Mouse (Mus musculus): Measurements from ENCODE around the gene Tnr. TPM values are rescaled to one million over a fixed set of nuclear protein-coding genes. Genes with fewer than 3 reads are reported as not detected.

Gene Tnr
- polyA plus RNA-seq, 1 experiment from 2014 or later, result not detected

DNA sequence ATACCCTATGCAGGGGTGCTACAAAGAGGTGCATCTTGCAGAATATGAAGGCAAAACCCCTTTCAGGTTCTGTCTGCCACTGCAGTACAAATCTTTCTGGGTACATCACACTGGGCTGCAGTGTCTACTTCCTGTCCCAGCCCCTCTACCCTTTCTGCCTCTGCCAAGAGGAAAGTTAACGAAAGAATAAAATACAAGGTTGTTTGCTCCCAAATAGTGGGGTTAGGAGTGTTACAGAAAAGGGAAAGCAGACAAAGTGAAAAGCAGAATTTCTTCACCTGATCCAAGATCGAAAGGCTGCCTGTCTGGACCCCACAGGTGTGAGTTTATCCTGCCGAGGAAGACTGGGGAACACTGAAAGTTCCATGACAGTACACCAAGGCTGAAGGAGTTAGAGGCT, 376.4 kb downstream of the Tnr start:
- no peak overlapping the region for H3K4me3 ChIP-seq (ENCODE audit: low read depth, low read length)
- TF ChIP-seq EP300 (IDR thresholded peaks at IDR 0.05; ENCODE audit: low read depth) (no peak), CTCF (IDR thresholded peaks at IDR 0.05; ENCODE audit: low read depth) (no peak)
- no peak for ATAC-seq
- H3K4me1 ChIP-seq (ENCODE audit: insufficient read depth), result no peaks in the 10 kb centered on the region
- no peak for DNase-seq
- no peaks in the 10 kb centered on the region for H3K36me3 ChIP-seq (replicated peaks; ENCODE audit: insufficient read depth, low read length)
- H3K27ac ChIP-seq (ENCODE audit: low read depth), result no peak overlapping the region
- no peaks in the 10 kb centered on the region for H3K27me3 ChIP-seq (ENCODE audit: insufficient read depth, low read length)
- WGBS (ENCODE audit: insufficient replicate concordance), result 63% methylated on average over 3 of the region's 3 CpGs
- no peaks in the 10 kb centered on the region for H3K9me3 ChIP-seq (ENCODE audit: low read length)
- no peak overlapping the region for H3K4me2 ChIP-seq (ENCODE audit: low read depth, low read length)
- no peak overlapping the region for H3K9ac ChIP-seq (replicated peaks)

DNA sequence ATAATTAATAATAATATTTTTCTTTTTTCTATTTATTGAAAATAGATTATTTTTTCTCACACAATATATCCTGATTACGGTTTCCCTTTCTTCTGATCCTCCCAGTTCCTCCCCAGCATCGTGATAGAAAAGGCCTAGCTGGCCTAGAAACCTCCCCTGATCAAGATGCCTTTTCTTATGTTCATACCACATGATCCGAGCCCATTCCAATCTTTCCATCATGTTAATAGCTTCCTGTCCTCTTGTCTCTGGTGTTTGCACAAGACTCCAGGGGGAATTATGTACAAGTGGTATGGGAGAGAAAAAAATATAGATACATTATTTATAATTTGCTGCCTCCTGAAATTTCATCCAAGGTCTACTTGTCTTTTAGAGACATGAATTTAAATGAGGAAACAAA, 377.1 kb downstream of the Tnr start:
- H3K36me3 ChIP-seq (replicated peaks; ENCODE audit: insufficient read depth, low read length), result no peaks in the 10 kb centered on the region
- 61% methylated on average over 3 of the region's 3 CpGs for WGBS (ENCODE audit: insufficient replicate concordance)
- TF ChIP-seq EP300 (IDR thresholded peaks at IDR 0.05; ENCODE audit: low read depth) (no peak), CTCF (IDR thresholded peaks at IDR 0.05; ENCODE audit: low read depth) (no peak)
- no peaks in the 10 kb centered on the region for H3K4me1 ChIP-seq (ENCODE audit: insufficient read depth)
- no peak overlapping the region for H3K4me2 ChIP-seq (ENCODE audit: low read depth, low read length)
- no peak overlapping the region for H3K9ac ChIP-seq (replicated peaks)
- no peaks in the 10 kb centered on the region for H3K9me3 ChIP-seq (ENCODE audit: low read length)
- no peak overlapping the region for H3K4me3 ChIP-seq (ENCODE audit: low read depth, low read length)
- H3K27ac ChIP-seq (ENCODE audit: low read depth), result no peak overlapping the region
- ATAC-seq, result no peak
- no peak for DNase-seq
- H3K27me3 ChIP-seq (ENCODE audit: insufficient read depth, low read length), result no peaks in the 10 kb centered on the region

DNA sequence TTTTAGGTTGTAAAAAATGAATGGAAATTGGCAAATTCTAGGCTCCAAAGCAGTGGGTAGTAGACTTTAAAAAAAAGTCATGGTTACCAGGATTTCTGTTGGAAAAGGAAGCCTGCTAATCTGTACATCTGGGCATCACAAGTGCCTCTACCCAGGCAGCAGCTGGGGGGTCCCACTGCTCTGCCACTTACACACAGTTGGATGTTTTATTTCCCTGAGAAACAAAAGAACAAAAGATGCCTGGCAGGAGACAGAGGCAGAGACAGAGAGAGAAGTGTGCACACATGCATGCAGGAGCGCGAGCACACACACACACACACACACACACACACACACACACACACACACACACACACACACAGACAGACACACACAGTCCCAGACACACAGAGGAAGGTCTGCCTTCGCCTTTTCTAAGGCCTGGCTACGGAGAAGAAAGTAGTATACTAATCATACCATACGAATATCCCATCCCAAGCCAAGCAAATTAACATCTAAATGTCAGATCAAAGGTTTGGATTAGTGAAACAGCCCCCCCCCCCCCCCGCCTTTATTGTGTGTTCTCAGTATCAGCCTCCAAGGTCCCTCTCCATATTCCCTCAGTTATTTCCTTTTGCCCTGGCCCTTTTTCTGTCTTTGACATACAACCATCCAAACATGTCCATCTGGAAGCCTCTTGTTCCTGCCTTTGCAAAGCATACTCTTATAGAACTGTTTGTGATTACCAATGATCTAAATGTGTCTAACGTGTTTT, 378.0 kb downstream of the Tnr start:
- DNase-seq (no peak), ATAC-seq (no peak)
- 81% methylated on average over 7 of the region's 7 CpGs for WGBS (ENCODE audit: insufficient replicate concordance)
- no peaks in the 10 kb centered on the region for H3K4me1 ChIP-seq (ENCODE audit: insufficient read depth)
- no peak overlapping the region for H3K4me2 ChIP-seq (ENCODE audit: low read depth, low read length)
- TF ChIP-seq EP300 (IDR thresholded peaks at IDR 0.05; ENCODE audit: low read depth), result no peak
- TF ChIP-seq CTCF (IDR thresholded peaks at IDR 0.05; ENCODE audit: low read depth), result no peak
- no peaks in the 10 kb centered on the region for H3K9me3 ChIP-seq (ENCODE audit: low read length)
- no peak overlapping the region for H3K27ac ChIP-seq (ENCODE audit: low read depth)
- H3K36me3 ChIP-seq (replicated peaks; ENCODE audit: insufficient read depth, low read length), result no peaks in the 10 kb centered on the region
- no peak overlapping the region for H3K4me3 ChIP-seq (ENCODE audit: low read depth, low read length)
- H3K27me3 ChIP-seq (ENCODE audit: insufficient read depth, low read length), result no peaks in the 10 kb centered on the region
- no peak overlapping the region for H3K9ac ChIP-seq (replicated peaks)

GRCm38 (mm10) chr1:159902120-159902497, 378.5 kb downstream of the Tnr start:
- H3K36me3 ChIP-seq (replicated peaks; ENCODE audit: insufficient read depth, low read length), result no peaks in the 10 kb centered on the region
- H3K27ac ChIP-seq (ENCODE audit: low read depth), result no peak overlapping the region
- ATAC-seq (no peak), DNase-seq (no peak)
- no peaks in the 10 kb centered on the region for H3K27me3 ChIP-seq (ENCODE audit: insufficient read depth, low read length)
- no peaks in the 10 kb centered on the region for H3K9me3 ChIP-seq (ENCODE audit: low read length)
- H3K9ac ChIP-seq (replicated peaks), result no peak overlapping the region
- WGBS (ENCODE audit: insufficient replicate concordance), result 79% methylated on average over 4 of the region's 4 CpGs
- no peak overlapping the region for H3K4me3 ChIP-seq (ENCODE audit: low read depth, low read length)
- H3K4me2 ChIP-seq (ENCODE audit: low read depth, low read length), result no peak overlapping the region
- H3K4me1 ChIP-seq (ENCODE audit: insufficient read depth), result no peaks in the 10 kb centered on the region
- no peak for TF ChIP-seq EP300 (IDR thresholded peaks at IDR 0.05; ENCODE audit: low read depth)
- no peak for TF ChIP-seq CTCF (IDR thresholded peaks at IDR 0.05; ENCODE audit: low read depth)

GRCm38 (mm10) chr1:159911006-159911405, 387.4 kb downstream of the Tnr start:
- DNase-seq (peak; percentile 64), ATAC-seq (peak; percentile 54; the same call in 1 of the 2 replicates)
- H3K36me3 ChIP-seq (replicated peaks; ENCODE audit: insufficient read depth, low read length), result no peaks in the 10 kb centered on the region
- no peaks in the 10 kb centered on the region for H3K27me3 ChIP-seq (ENCODE audit: insufficient read depth, low read length)
- no peaks in the 10 kb centered on the region for H3K4me1 ChIP-seq (ENCODE audit: insufficient read depth)
- 23% methylated on average over 5 of the region's 5 CpGs for WGBS (ENCODE audit: insufficient replicate concordance)
- no peaks in the 10 kb centered on the region for H3K9me3 ChIP-seq (ENCODE audit: low read length)
- H3K9ac ChIP-seq (replicated peaks), result no peak overlapping the region
- H3K4me2 ChIP-seq (ENCODE audit: low read depth, low read length), result no peak overlapping the region
- H3K27ac ChIP-seq (ENCODE audit: low read depth), result no peak overlapping the region
- no peak overlapping the region for H3K4me3 ChIP-seq (ENCODE audit: low read depth, low read length)
- TF ChIP-seq CTCF (IDR thresholded peaks at IDR 0.05; ENCODE audit: low read depth), result peak; percentile 78
- TF ChIP-seq EP300 (IDR thresholded peaks at IDR 0.05; ENCODE audit: low read depth), result no peak

DNA sequence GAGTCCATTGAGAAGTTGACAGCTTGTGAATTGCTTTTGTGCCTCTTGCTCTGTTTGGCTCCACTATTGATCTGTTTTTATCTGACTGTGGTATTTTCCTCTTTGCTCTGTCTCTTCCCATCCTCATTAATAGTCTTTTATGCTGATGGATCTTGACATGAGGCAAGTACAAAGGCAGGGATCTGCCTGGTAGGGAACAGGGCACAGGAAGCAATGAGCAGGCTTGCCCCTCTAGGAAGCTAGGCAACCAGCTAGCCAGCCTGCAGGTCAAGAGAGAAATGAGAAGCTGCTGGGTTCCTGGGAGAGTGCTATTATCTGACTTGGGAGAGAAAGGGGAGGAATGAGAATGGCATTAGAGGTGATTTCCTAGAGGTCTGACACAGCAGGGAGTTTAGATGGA, 391.2 kb downstream of the Tnr start:
- ATAC-seq (no peak), DNase-seq (no peak)
- Histone ChIP-seq H3K4me3 (ENCODE audit: low read depth, low read length) (no peak overlapping the region), H3K4me1 (ENCODE audit: insufficient read depth) (no peaks in the 10 kb centered on the region), H3K27me3 (ENCODE audit: insufficient read depth, low read length) (no peaks in the 10 kb centered on the region), H3K9ac (replicated peaks) (no peak overlapping the region), H3K36me3 (replicated peaks; ENCODE audit: insufficient read depth, low read length) (no peaks in the 10 kb centered on the region), H3K9me3 (ENCODE audit: low read length) (no peaks in the 10 kb centered on the region), H3K4me2 (ENCODE audit: low read depth, low read length) (no peak overlapping the region), H3K27ac (ENCODE audit: low read depth) (no peak overlapping the region)
- TF ChIP-seq CTCF (IDR thresholded peaks at IDR 0.05; ENCODE audit: low read depth), result no peak
- TF ChIP-seq EP300 (IDR thresholded peaks at IDR 0.05; ENCODE audit: low read depth), result no peak
